Mouse (Mus musculus) cerebellum, adult 2 months (tissue): ENCODE measurements around the gene Gucd1.

ENCODE experiments used
- CTCF ChIP-seq: fragments of 200-500 bp; IDR thresholded peaks from 2 replicates; pipeline ENCODE4 v1.5.1; 2011; ENCODE audit warnings: low read depth, mild to moderate bottlenecking, control low read depth, low read length, moderate library complexity, borderline replicate concordance; ENCODE audit not compliant: insufficient read depth
- POLR2A ChIP-seq: fragments of 200-500 bp; IDR thresholded peaks from 2 replicates; pipeline ENCODE4 v1.6.1; 2011; ENCODE audit warnings: low read length, control low read depth, borderline replicate concordance; ENCODE audit not compliant: insufficient read depth

DNA sequence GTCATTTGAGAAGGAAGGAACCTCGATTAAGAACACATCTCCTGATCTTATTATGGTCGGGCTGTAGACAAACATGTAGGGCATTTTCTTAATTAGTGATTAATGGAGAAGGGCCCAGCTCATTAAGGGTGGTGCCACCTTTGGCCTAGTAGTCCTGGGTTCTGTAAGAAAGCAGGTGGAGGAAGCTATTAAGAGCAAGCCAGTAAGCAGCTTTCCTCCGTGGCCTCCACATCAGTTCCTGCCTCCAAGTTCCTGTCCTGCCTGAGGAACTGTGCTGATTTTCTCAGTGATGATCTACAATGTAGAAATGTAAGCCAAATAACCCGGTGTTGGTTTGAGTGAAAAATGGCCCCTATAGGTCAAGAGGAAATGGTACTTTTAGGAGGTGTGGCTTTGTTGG lies 59.4 kb downstream of the Gucd1 start:
- TF ChIP-seq CTCF (no peak), POLR2A (no peak)
